Mouse (Mus musculus) stomach, postnatal 0 days (tissue): ENCODE measurements at regions not wholly inside any gene's neighbourhood (a gene's known extent, or its start where the extent isn't known, plus 50 kb on each side); places are given as distances from the start of the nearest gene placed in this dataset.

Source experiments
- ATAC-seq: fragments of 200-750 bp; cut with Nextera tagmentation; 2 replicates; pipeline ENCODE4 v1.8.0; 2017; ENCODE audit not compliant: low FRiP score, low TSS enrichment
- DNase-seq: peaks from one replicate; pipeline ENCODE4 v3.0.0-alpha.2; 2016; ENCODE audit warnings: low spot score
- H3K27ac ChIP-seq: fragments of 300-500 bp; sonication (generic); replicated peaks from 2 replicates; pipeline ENCODE4 v1.5.1; 2014; ENCODE audit warnings: mild to moderate bottlenecking, control low read depth
- H3K27me3 ChIP-seq: fragments of 300-500 bp; sonication (generic); 2 replicates; pipeline ENCODE4 v1.6.1; 2014; ENCODE audit warnings: low read length; ENCODE audit not compliant: control insufficient read depth, insufficient read depth
- H3K36me3 ChIP-seq: fragments of 300-500 bp; sonication (generic); 2 replicates; pipeline ENCODE4 v1.6.1; 2014; ENCODE audit warnings: low read length, mixed read lengths; ENCODE audit not compliant: control insufficient read depth, insufficient read depth
- H3K4me1 ChIP-seq: fragments of 300-500 bp; sonication (generic); replicated peaks from 2 replicates; pipeline ENCODE4 v1.6.1; 2014; ENCODE audit warnings: antibody characterized with exemption; ENCODE audit not compliant: control insufficient read depth, insufficient read depth
- H3K4me2 ChIP-seq: fragments of 300-500 bp; sonication (generic); replicated peaks from 2 replicates; pipeline ENCODE4 v1.6.1; 2014; ENCODE audit warnings: low read depth, mild to moderate bottlenecking, control low read depth, moderate library complexity
- H3K4me3 ChIP-seq: fragments of 300-500 bp; sonication (generic); 2 replicates; pipeline ENCODE4 v1.5.1; 2014; ENCODE audit warnings: low read depth, low read length, control low read depth
- H3K9ac ChIP-seq: fragments of 300-500 bp; sonication (generic); 2 replicates; pipeline ENCODE4 v1.6.1; 2014; ENCODE audit warnings: mild to moderate bottlenecking, low read length, control low read depth, mixed read lengths
- H3K9me3 ChIP-seq: fragments of 300-500 bp; sonication (generic); 2 replicates; pipeline ENCODE4 v1.6.1; 2016; ENCODE audit warnings: low read length; ENCODE audit not compliant: control insufficient read depth
- CTCF ChIP-seq: IDR thresholded peaks from 2 replicates; pipeline ENCODE4 v1.5.1; 2016; ENCODE audit warnings: antibody characterized with exemption, low read depth, mild to moderate bottlenecking, moderate library complexity
- EP300 ChIP-seq: optimal IDR thresholded peaks from 2 replicates; pipeline ENCODE3; 2016; ENCODE audit warnings: antibody characterized with exemption
- WGBS: fragments of 180-500 bp; shearing (Covaris S2); extraction: QIAGEN DNeasy Blood & Tissue Kit; methylation state at CpG from one replicate; pipeline ENCODE4 v1.1.7; 2014; 5-methylcytosine and 5-hydroxymethylcytosine counted together

DNA sequence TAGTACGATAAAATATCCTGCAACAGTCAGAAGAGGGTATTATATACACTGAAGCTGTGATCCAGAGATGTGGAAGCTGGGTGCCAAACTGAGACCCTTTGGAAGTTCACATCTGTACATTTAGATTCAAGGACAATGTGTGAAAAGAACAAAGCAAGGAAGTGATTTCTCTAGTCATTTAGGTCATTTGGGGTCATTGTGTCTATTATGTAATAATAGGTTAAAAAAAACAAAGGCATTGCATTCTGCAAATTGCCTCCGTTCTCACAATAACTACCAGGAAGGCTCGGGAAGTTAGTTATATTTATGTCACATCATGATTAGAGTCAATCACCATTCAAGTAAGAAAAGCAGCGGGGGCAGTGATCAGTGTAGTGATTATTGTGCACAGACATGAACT, 563.3 kb downstream of the Trim52 start:
- no peaks in the 10 kb centered on the region for H3K9me3 ChIP-seq
- TF ChIP-seq EP300 (no peak), CTCF (no peak)
- H3K4me3 ChIP-seq = no peak overlapping the region
- H3K27me3 ChIP-seq = no peaks in the 10 kb centered on the region
- WGBS = 71% methylated on average over 4 of the region's 4 CpGs
- no peaks in the 10 kb centered on the region for H3K4me1 ChIP-seq
- H3K27ac ChIP-seq = no peak overlapping the region
- DNase-seq (no peak), ATAC-seq (no peak)
- no peaks in the 10 kb centered on the region for H3K36me3 ChIP-seq
- H3K9ac ChIP-seq = no peak overlapping the region
- no peak overlapping the region for H3K4me2 ChIP-seq

DNA sequence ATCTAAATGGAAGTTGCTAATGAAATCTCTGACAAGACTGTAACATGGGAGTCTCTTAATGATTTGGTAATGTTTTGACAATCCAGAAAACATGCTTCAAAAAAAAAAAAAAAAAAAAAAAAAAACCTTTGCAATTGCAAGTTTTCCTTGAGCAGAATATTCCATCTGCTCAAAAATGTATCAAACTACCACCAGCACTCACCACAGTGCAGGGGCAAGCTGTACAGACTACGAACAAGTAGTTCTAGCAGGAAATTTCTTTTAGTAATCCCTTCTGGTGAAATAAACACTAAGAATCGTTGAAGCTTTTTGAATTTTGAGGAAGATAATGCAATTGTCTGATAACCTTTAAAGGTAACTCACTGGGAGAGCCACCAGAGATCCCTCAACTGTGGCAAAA, 572.0 kb downstream of the Trim52 start:
- no peak for ATAC-seq
- Histone ChIP-seq H3K27ac (no peak overlapping the region), H3K9ac (no peak overlapping the region), H3K4me1 (no peaks in the 10 kb centered on the region), H3K9me3 (no peaks in the 10 kb centered on the region), H3K4me2 (no peak overlapping the region), H3K4me3 (no peak overlapping the region), H3K36me3 (no peaks in the 10 kb centered on the region), H3K27me3 (no peaks in the 10 kb centered on the region)
- WGBS = 58% methylated on average over 2 of the region's 2 CpGs
- TF ChIP-seq EP300 (no peak), CTCF (no peak)
- DNase-seq = no peak

DNA sequence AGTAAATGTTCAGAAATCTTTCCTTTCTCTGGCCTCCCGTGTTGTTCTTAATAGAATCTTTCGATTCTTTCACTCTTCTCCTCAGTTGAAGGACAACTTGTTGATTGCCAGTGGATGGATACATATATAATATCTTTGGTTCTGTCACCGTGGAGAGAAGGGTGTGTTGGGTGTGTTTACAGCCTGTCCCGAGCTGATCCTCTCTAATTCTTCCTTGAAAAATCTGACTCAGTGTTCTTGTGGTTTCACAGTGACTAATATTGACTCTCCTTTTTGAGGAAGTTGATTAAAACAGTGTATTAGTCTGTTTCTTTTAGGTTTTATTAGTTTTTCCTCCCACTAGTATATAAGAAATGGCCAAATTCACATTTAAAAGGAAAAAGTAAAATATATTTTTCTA, 575.2 kb downstream of the Trim52 start:
- Histone ChIP-seq H3K4me3 (no peak overlapping the region), H3K4me2 (no peak overlapping the region), H3K9me3 (no peaks in the 10 kb centered on the region), H3K4me1 (no peaks in the 10 kb centered on the region), H3K27me3 (no peaks in the 10 kb centered on the region), H3K9ac (no peak overlapping the region), H3K36me3 (no peaks in the 10 kb centered on the region), H3K27ac (no peak overlapping the region)
- 48% methylated on average over 4 of the region's 4 CpGs for WGBS
- no peak for TF ChIP-seq EP300
- no peak for TF ChIP-seq CTCF
- DNase-seq (no peak), ATAC-seq (no peak)

- H3K4me1 ChIP-seq = no peaks in the 10 kb centered on the region
- no peak overlapping the region for H3K4me2 ChIP-seq
- H3K9ac ChIP-seq = no peak overlapping the region
- DNase-seq (no peak), ATAC-seq (no peak)
- no peak overlapping the region for H3K27ac ChIP-seq
- no peaks in the 10 kb centered on the region for H3K36me3 ChIP-seq
- 52% methylated on average over 3 of the region's 3 CpGs for WGBS
- no peaks in the 10 kb centered on the region for H3K27me3 ChIP-seq
- H3K4me3 ChIP-seq = no peak overlapping the region
- H3K9me3 ChIP-seq = no peaks in the 10 kb centered on the region
- no peak for TF ChIP-seq EP300
- no peak for TF ChIP-seq CTCF
Observed at GRCm38 (mm10) chr14:106687361-106687760, 581.4 kb downstream of the Trim52 start.

GRCm38 (mm10) chr14:106714020-106714419, 608.0 kb downstream of the Trim52 start:
- H3K4me2 ChIP-seq = no peak overlapping the region
- H3K27ac ChIP-seq = no peak overlapping the region
- H3K36me3 ChIP-seq = no peaks in the 10 kb centered on the region
- no peak overlapping the region for H3K4me3 ChIP-seq
- WGBS = 88% methylated on average over 2 of the region's 2 CpGs
- peak; percentile 63 for ATAC-seq
- TF ChIP-seq CTCF = no peak
- TF ChIP-seq EP300 = no peak
- no peaks in the 10 kb centered on the region for H3K9me3 ChIP-seq
- no peaks in the 10 kb centered on the region for H3K27me3 ChIP-seq
- H3K9ac ChIP-seq = no peak overlapping the region
- no peak for DNase-seq
- no peaks in the 10 kb centered on the region for H3K4me1 ChIP-seq

DNA sequence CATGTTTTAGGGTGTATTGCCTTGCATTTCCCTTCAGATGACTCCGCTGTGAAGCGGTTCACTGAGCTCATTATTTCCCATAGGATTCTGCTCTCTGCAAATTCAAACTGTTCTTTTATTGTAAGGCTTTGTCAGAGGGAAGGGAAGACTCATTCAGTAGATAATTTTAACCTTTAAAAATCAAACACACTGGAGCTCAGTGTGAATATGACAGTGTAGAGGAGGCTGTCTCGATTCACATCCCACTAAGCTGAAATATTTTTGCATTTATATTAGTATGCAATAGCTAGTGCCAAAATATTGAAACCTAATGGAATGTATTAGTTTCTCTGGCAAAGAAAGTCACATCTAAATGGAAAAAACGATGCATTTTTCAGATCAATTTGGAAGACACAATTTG, 627.8 kb downstream of the Trim52 start:
- Histone ChIP-seq H3K9ac (no peak overlapping the region), H3K4me2 (no peak overlapping the region), H3K27ac (no peak overlapping the region), H3K36me3 (no peaks in the 10 kb centered on the region), H3K4me3 (no peak overlapping the region), H3K27me3 (no peaks in the 10 kb centered on the region), H3K9me3 (no peaks in the 10 kb centered on the region), H3K4me1 (no peaks in the 10 kb centered on the region)
- ATAC-seq (no peak), DNase-seq (no peak)
- TF ChIP-seq EP300 (no peak), CTCF (no peak)
- WGBS = 74% methylated on average over 4 of the region's 4 CpGs
